Mouse (Mus musculus): ENCODE measurements around the gene Olfr701.

Olfr701 gene

DNA sequence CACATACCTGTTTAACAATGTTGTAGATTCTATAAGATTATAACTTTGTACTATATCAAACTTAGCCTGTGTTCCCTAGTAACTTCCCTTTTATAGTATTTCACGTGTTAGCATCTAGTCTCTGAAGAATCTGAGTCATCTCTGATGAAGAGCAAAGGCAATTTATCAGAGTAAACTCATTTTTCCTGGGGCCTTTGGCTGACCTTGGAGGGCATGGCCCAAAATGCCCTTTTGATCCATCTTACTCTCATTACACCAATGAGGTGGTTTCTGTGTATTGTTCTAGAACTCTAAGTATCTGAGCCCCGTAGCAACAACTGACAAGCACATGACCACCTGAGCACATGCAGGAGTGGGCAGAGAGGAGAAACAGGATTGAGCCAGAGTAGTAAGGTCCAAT, at the start of gene Olfr701:
Gene Olfr701 (plus strand): TSS at position 301 of the 400 bp plus-strand sequence.
- in situ Hi-C loops (cut with MboI, MseI), result loop anchor here (10.0 to 25.0 kb wide), 2 partner anchors 229 to 452 kb away; no protein-coding TSS in a partner anchor

DNA sequence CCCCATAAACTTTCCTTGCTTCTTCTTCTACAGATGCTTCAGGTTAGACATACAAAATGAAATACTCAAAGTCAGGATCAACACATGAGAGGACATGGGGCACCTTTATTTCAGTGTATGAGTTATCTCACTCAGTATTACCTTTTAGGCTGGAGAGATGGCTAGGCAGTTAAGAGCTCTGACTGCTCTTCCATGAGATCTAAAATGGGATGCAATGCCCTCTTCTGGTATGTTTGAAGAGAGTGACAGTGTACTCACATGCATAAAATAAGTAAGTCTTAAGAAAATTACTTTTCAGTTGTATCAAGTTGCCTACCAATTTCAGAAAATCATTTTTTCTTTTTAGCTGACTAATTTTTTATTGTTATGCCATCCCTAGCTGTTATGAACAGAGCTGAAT, 25.6 kb upstream of the Olfr701 start:
- in situ Hi-C loops (cut with MboI, MseI), result no loop called here

DNA sequence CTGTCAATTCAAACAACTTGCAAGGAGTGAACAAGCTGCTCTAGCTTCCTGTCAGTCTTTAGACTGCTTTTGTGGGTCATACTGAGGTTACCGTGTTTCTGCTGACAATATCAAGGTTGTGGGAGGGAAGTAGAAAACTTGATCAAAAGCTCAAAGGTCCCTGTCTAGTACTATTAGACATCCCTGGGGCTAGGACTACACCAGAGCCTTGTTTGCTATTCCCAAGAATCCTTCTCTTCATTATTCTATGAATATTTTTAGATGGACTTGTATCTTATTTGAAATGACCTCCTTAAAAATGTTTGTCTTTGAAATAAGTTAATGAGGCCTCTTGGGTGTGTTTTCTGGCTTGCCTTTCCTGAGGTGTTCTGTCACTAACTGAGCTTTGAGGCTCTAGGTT, 20.8 kb upstream of the Olfr701 start, which contains the start of gene Olfr699:
Gene Olfr699 (minus strand): TSS at position 101 of the 400 bp plus-strand sequence.
- in situ Hi-C loops (cut with MboI, MseI), result no loop called here

DNA sequence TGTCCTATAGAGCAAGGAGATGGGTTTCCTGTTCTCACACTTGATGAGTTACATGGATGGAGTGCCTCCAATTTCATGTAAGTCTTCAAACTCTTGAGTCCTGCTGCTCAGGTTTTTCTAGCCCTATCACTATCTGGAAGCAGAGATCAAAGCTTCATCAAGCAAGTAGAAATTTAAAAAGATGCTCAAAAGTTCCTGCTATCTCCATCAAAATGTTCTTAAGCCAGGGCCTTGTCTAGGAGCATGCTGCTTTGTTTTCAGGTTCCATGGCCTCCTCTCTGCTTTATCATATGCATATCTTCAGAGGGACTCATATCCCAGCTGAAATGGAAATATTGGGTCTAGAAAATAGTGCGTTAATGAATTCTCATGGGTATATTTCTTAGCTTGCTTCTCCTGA, 5.2 kb upstream of the Olfr701 start, which contains the start of gene Olfr700:
Gene Olfr700 (minus strand): TSS at position 101 of the 400 bp plus-strand sequence.
- in situ Hi-C loops (cut with MboI, MseI), result loop anchor here (25.0 kb wide), 1 partner anchor 446 kb away; no protein-coding TSS in a partner anchor

DNA sequence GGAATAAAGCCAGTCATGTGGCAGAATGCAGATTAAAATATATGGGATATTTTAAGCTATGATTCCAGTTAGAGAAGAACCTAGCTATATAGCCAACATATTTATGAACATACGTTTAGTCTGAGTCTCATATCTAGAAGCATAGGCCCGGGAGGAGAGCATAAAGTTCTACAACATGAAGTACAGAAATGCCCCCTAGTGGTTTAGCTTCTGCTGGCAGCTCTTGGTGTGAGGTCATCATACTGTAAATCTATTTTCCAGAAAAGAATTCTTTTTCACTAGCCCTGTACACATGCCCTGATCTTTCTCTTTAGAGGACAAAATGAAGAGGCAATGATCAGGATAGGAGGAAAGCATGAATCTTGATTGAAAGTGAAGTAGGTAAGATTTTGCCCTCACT, 1.8 kb downstream of the Olfr701 start:
- in situ Hi-C loops (cut with MboI, MseI), result loop anchor here (10.0 to 25.0 kb wide), 2 partner anchors 231 to 453 kb away; no protein-coding TSS in a partner anchor

DNA sequence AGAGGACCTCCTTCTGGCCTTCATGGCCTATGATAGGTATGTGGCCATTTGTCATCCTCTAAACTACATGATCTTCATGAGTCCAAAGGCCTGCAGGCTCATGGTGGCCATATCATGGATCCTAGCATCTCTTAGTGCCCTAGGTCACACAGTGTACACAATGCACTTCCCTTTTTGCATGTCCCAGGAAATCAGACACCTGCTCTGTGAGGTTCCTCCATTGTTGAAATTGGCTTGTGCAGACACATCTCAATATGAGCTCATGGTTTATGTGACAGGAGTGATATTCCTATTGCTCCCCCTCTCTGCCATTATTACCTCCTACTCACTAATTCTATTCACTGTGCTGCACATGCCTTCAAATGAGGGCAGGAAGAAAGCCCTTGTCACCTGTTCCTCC, 4.5 kb downstream of the Olfr701 start:
- in situ Hi-C loops (cut with MboI, MseI), result loop anchor here (10.0 to 25.0 kb wide), 2 partner anchors 234 to 456 kb away; no protein-coding TSS in a partner anchor

DNA sequence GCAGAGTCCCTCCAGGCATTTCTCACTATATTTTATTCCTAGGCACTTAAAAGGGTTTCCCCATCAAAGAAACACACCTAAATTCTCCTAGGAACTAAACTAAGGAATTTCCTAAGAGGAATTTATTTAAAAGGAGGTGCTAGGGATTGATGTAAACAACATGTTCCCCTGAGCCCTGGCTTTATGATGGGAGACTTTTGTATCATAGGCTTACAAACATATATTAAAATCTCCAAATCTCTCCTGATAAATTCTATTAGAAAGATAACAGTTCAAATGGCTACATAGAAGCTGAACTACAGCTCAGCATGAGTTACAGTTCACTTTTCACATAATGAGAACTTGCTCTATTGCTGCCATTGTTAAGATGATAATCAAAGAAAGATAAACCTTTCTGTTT, 19.9 kb downstream of the Olfr701 start, which contains the start of gene Olfr702:
Gene Olfr702 (minus strand): TSS at position 101 of the 400 bp plus-strand sequence.
- in situ Hi-C loops (cut with MboI, MseI), result no loop called here

DNA sequence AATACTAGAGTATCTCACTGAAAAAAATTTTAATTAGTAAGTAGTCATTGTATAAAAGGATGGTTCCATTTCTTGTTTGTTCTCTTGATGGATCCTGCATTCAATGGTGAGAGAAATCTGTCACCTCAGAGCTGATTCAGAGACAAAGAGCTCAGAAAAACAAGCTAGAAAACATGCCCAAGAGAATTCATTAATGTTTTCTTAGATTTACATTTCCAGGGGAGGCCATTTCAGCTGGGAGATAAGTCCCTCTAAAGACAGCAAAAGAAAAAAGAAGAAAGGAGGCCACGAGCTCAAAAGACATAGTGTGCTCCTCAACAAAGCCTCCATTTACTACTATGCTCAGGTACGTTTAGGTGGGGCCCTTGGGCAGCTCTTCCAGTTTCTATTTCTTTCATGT, 29.1 kb downstream of the Olfr701 start, which contains the start of gene Olfr703:
Gene Olfr703 (plus strand): TSS at position 301 of the 400 bp plus-strand sequence.
- in situ Hi-C loops (cut with MboI, MseI), result no loop called here

DNA sequence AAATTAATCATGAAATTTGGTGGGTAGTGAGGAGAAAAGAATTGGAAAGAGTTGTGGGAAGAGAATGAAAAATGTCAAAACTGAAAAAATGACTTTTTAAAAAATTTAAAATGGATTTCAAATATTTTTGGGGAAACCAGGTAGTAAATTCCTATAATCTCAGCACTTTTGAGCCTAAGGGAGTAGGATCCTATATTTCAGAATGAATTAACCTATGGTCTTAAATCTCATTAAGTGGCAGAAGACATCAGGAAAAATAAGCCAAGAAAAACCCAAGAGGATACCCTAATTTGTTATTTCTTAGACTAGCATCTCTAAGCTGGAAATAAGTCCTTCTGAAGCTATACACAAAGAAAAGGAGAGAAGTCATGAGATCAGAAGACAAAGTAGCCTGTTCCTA, 49.0 kb downstream of the Olfr701 start, which contains the start of gene Olfr704:
Gene Olfr704 (plus strand): TSS at position 301 of the 400 bp plus-strand sequence.
- in situ Hi-C loops (cut with MboI, MseI), result no loop called here
